Mouse (Mus musculus): ENCODE measurements around the gene Wdr13. TPM values are rescaled to one million over a fixed set of nuclear protein-coding genes. Genes with fewer than 3 reads are reported as not detected.

The Wdr13 gene
- polyA plus RNA-seq, 1 experiment from 2014 or later: 51.7 TPM

- H3K36me3 ChIP-seq: peaks cover 14% of the 10 kb centered on the region; the same call in 1 of the 2 replicates
- H3K4me3 ChIP-seq: peak overlapping the region; percentile 56
- peak overlapping the region; percentile 59 for H3K4me2 ChIP-seq
- peak overlapping the region; percentile 72 for H3K9ac ChIP-seq
- 22% methylated on average over 42 of the region's 64 CpGs for WGBS
- H3K4me1 ChIP-seq (replicated peaks): peaks cover 13% of the 10 kb centered on the region; the same call in 1 of the 2 replicates
- no peaks in the 10 kb centered on the region for H3K27me3 ChIP-seq
- H3K9me3 ChIP-seq: no peaks in the 10 kb centered on the region
- H3K27ac ChIP-seq (replicated peaks): peak overlapping the region; percentile 87
- peak; percentile 16; the same call in 1 of the 2 replicates for ATAC-seq (ENCODE audit: low read depth)
Observed at GRCm38 (mm10) chrX:8073881-8074429, 58.7 kb downstream of the Wdr13 start.

Other genes starting within 250 kb of the Wdr13 start
- gene Slc35a2, start 248.9 kb downstream of the Wdr13 start, polyA plus RNA-seq (2015; fragmentation: Nextera tagmentation; extraction: Ambion mirVana): 42.3 and 45.2 TPM in 2 replicates
- 210 and 216 TPM in 2 replicates for gene Pqbp1, start 233.6 kb downstream of the Wdr13 start, polyA plus RNA-seq (2015; fragmentation: Nextera tagmentation; extraction: Ambion mirVana)
- gene Timm17b, start 233.5 kb downstream of the Wdr13 start, polyA plus RNA-seq (2015; fragmentation: Nextera tagmentation; extraction: Ambion mirVana): 150 and 160 TPM in 2 replicates
- not detected in 2 replicates for gene Gm10491, start 225.1 kb downstream of the Wdr13 start, polyA plus RNA-seq (2015; fragmentation: Nextera tagmentation; extraction: Ambion mirVana)
- gene Gm10490, start 223.3 kb downstream of the Wdr13 start, polyA plus RNA-seq (2015; fragmentation: Nextera tagmentation; extraction: Ambion mirVana): not detected in 2 replicates
- gene Pcsk1n, start 213.1 kb downstream of the Wdr13 start, polyA plus RNA-seq (2015; fragmentation: Nextera tagmentation; extraction: Ambion mirVana): 192 and 252 TPM in 2 replicates
- gene Eras, start 204.3 kb downstream of the Wdr13 start, polyA plus RNA-seq (2015; fragmentation: Nextera tagmentation; extraction: Ambion mirVana): 0.24 TPM in 1 of 2 replicates, not detected in the other
- gene Hdac6, start 185.0 kb downstream of the Wdr13 start, polyA plus RNA-seq (2015; fragmentation: Nextera tagmentation; extraction: Ambion mirVana): 52.2 and 53.4 TPM in 2 replicates
- gene Gata1, start 154.8 kb downstream of the Wdr13 start, polyA plus RNA-seq (2015; fragmentation: Nextera tagmentation; extraction: Ambion mirVana): 0.56 and 0.73 TPM in 2 replicates
- not detected in 2 replicates for gene Glod5, start 114.4 kb downstream of the Wdr13 start, polyA plus RNA-seq (2015; fragmentation: Nextera tagmentation; extraction: Ambion mirVana)
- 39.5 and 39.8 TPM in 2 replicates for gene Suv39h1, start 58.1 kb downstream of the Wdr13 start, polyA plus RNA-seq (2015; fragmentation: Nextera tagmentation; extraction: Ambion mirVana)
- 0.24 TPM in 1 of 2 replicates, not detected in the other for gene Was, start 42.4 kb downstream of the Wdr13 start, polyA plus RNA-seq (2015; fragmentation: Nextera tagmentation; extraction: Ambion mirVana)
- gene Rbm3, start 13.0 kb upstream of the Wdr13 start, polyA plus RNA-seq (2015; fragmentation: Nextera tagmentation; extraction: Ambion mirVana): 336 and 349 TPM in 2 replicates
- gene Tbc1d25, start 43.3 kb upstream of the Wdr13 start, polyA plus RNA-seq (2015; fragmentation: Nextera tagmentation; extraction: Ambion mirVana): 20.5 and 21.2 TPM in 2 replicates
- gene Ebp, start 60.6 kb upstream of the Wdr13 start, polyA plus RNA-seq (2015; fragmentation: Nextera tagmentation; extraction: Ambion mirVana): 27.2 and 35.5 TPM in 2 replicates
- gene Porcn, start 73.6 kb upstream of the Wdr13 start, polyA plus RNA-seq (2015; fragmentation: Nextera tagmentation; extraction: Ambion mirVana): 40.9 and 47.3 TPM in 2 replicates
- 45.5 and 49.2 TPM in 2 replicates for gene Ftsj1, start 119.5 kb upstream of the Wdr13 start, polyA plus RNA-seq (2015; fragmentation: Nextera tagmentation; extraction: Ambion mirVana)
- gene Slc38a5, start 138.2 kb upstream of the Wdr13 start, polyA plus RNA-seq (2015; fragmentation: Nextera tagmentation; extraction: Ambion mirVana): 24.6 and 27.9 TPM in 2 replicates
- gene Ssxb10, start 194.5 kb upstream of the Wdr13 start, polyA plus RNA-seq (2015; fragmentation: Nextera tagmentation; extraction: Ambion mirVana): not detected in 2 replicates
- not detected in 2 replicates for gene Ssxb9, start 234.1 kb upstream of the Wdr13 start, polyA plus RNA-seq (2015; fragmentation: Nextera tagmentation; extraction: Ambion mirVana)